Mouse (Mus musculus): ENCODE measurements around the gene Gon4l. TPM values are rescaled to one million over a fixed set of nuclear protein-coding genes. Genes with fewer than 3 reads are reported as not detected.
"Not testable (repeated sequence)": the region's sequence is repeated elsewhere in the genome, so short reads cannot be mapped to it uniquely, and the experiment has no call there.

Gon4l gene
- polyA plus RNA-seq, 1 experiment from 2014 or later = 11.1 TPM

DNA sequence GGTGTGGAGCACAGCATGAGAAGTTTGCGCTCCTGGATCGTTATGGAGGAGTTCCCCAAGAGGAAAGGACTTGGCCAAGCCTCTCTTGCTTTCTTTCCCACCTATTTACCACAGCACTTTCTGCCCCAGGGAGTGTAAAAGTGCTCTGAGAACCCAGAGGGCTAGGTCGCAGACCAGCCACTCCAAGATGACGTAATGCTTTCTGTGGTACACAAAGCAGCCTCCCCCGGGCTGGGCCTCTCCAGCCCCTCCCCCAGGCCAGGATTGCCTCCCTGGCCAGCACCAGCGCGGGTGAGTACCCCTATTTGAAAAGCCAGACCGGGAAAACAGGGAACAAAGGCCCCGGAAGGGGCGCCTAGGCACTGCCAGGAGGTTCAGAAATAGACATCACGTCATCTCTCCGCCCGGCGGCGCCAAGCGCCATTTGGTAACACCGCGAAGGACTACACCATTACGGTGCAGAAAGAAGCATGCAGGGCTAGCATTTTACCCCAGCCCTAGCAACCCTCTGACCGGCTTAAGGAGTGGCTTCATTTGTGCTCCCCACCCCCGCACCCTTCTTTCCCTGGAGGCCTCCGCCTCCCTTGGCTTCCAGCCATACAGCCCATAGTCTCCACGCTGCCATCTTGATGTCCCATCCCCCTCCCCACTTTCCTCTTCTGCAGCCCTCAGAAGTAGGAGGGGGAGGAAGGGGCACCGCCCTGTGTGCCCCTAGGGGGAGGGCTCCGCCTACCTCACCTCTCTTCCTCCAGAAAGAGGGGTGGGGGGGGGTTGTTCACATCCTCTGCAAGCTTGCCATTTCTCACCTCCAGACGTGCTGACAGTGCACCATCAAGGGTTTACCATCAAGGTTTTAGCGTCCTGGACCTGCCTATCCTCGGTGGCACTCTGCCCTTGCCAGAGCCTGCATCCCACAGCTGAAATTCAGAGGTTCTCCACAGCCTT, 3.6 kb upstream of the Gon4l start:
- H3K9me3 ChIP-seq (replicated peaks; ENCODE audit: control insufficient read depth, low read length); H3K4me1 ChIP-seq (ENCODE audit: control insufficient read depth, insufficient read depth, low read length); H3K36me3 ChIP-seq (ENCODE audit: control insufficient read depth, insufficient read depth, low read length); H3K27me3 ChIP-seq (ENCODE audit: control insufficient read depth, insufficient read depth, low read length); H3K9ac ChIP-seq (ENCODE audit: low read depth, low read length): not testable (repeated sequence)
- Histone ChIP-seq H3K4me2 (peak overlapping the region; percentile 54), H3K4me3 (ENCODE audit: low read depth, low read length) (peak overlapping the region; percentile 19), H3K27ac (ENCODE audit: low read depth, low read length) (peak overlapping the region; percentile 75)
- peak; percentile 55 for ATAC-seq (replicated peaks; ENCODE audit: insufficient number of reproducible peaks, low FRiP score, low TSS enrichment)
- 6% methylated on average over 15 of the region's 28 CpGs for WGBS (ENCODE audit: insufficient replicate concordance)

DNA sequence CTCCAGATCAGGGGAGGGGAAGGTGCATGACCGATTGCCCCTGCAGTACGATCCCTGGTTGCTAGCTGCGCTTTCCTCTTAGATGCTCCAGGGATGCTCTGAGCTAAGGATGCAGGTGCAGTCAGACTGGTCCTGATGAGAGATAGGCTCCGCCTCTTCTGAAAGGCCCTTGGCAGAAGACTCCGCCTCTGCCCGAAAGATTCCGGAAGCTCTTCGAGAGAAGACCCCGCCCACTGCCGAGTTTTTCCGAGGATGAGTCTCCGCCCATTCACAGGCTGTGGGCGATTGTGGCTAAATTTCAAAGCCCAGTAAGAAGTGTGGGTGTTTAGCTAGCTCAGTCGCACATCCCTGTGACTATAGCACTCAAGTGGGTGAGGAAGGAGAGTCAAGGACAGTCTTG, 2.6 kb upstream of the Gon4l start:
- not testable (repeated sequence) for H3K4me2 ChIP-seq; H3K27ac ChIP-seq (ENCODE audit: low read depth, low read length); H3K4me3 ChIP-seq (ENCODE audit: low read depth, low read length); H3K4me1 ChIP-seq (ENCODE audit: control insufficient read depth, insufficient read depth, low read length); H3K36me3 ChIP-seq (ENCODE audit: control insufficient read depth, insufficient read depth, low read length); H3K9me3 ChIP-seq (replicated peaks; ENCODE audit: control insufficient read depth, low read length); H3K9ac ChIP-seq (ENCODE audit: low read depth, low read length); H3K27me3 ChIP-seq (ENCODE audit: control insufficient read depth, insufficient read depth, low read length)
- WGBS (ENCODE audit: insufficient replicate concordance) = 3% methylated on average over 14 of the region's 14 CpGs
- ATAC-seq (replicated peaks; ENCODE audit: insufficient number of reproducible peaks, low FRiP score, low TSS enrichment) = peak; percentile 43

DNA sequence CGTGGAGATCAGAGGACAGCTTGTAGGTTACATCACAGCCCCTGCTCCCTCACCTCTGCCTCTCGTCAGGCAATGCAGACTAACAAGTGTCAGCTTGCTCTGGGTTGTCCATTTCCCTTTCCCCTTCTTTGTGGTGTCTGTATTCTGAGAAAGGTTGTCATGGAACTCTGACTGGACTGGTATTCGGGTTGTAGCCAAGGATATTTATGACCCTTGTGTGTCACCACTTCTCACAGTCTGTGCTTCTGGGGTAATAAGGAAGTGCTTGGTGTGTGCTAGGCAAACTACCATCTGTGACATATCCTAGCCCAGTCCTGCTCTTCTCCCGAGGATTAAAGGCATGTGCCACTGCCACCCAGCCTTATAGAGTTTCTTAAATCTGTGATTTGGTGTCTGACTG, 14.1 kb downstream of the Gon4l start:
- 91% methylated on average over 4 of the region's 4 CpGs for WGBS (ENCODE audit: insufficient replicate concordance)
- Histone ChIP-seq H3K4me1 (ENCODE audit: control insufficient read depth, insufficient read depth, low read length) (no peaks in the 10 kb centered on the region), H3K27me3 (ENCODE audit: control insufficient read depth, insufficient read depth, low read length) (no peaks in the 10 kb centered on the region), H3K4me2 (no peak overlapping the region), H3K9ac (ENCODE audit: low read depth, low read length) (no peak overlapping the region), H3K9me3 (replicated peaks; ENCODE audit: control insufficient read depth, low read length) (no peaks in the 10 kb centered on the region), H3K36me3 (ENCODE audit: control insufficient read depth, insufficient read depth, low read length) (peaks cover 4% of the 10 kb centered on the region; the same call in 1 of the 2 replicates), H3K27ac (ENCODE audit: low read depth, low read length) (no peak overlapping the region), H3K4me3 (ENCODE audit: low read depth, low read length) (no peak overlapping the region)
- ATAC-seq (replicated peaks; ENCODE audit: insufficient number of reproducible peaks, low FRiP score, low TSS enrichment) = no peak

DNA sequence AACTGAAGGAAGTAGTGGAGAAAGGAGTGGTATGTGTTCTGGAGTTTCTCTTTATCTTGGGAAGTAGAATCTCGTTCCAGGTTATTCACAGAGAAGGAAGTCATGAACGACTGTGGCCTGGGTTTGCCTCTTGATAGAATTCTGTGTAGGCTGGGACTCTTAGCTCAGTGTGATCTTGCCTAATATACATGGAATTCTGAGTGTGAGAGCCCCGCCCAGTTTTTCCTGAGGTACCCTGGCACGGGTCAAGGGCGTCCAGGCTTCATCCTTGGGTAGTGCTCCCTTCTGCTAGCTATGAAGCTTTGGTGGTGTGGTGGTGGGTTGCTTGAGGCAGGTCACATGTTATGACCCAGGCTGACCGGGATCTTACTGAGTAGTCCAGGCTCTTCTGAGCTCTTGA, 20.8 kb downstream of the Gon4l start:
- ATAC-seq (replicated peaks; ENCODE audit: insufficient number of reproducible peaks, low FRiP score, low TSS enrichment) = 0 out of 2 replicates have a peak, but pooled peaks have one; percentile 26
- Histone ChIP-seq H3K4me1 (ENCODE audit: control insufficient read depth, insufficient read depth, low read length) (0 out of 2 replicates have a peak, but pooled peaks cover 5% of the 10 kb centered on the region), H3K9me3 (replicated peaks; ENCODE audit: control insufficient read depth, low read length) (no peaks in the 10 kb centered on the region), H3K27ac (ENCODE audit: low read depth, low read length) (no peak overlapping the region), H3K4me3 (ENCODE audit: low read depth, low read length) (no peak overlapping the region), H3K27me3 (ENCODE audit: control insufficient read depth, insufficient read depth, low read length) (no peaks in the 10 kb centered on the region), H3K9ac (ENCODE audit: low read depth, low read length) (no peak overlapping the region), H3K36me3 (ENCODE audit: control insufficient read depth, insufficient read depth, low read length) (peaks cover 39% of the 10 kb centered on the region), H3K4me2 (no peak overlapping the region)
- WGBS (ENCODE audit: insufficient replicate concordance) = 60% methylated on average over 6 of the region's 6 CpGs

DNA sequence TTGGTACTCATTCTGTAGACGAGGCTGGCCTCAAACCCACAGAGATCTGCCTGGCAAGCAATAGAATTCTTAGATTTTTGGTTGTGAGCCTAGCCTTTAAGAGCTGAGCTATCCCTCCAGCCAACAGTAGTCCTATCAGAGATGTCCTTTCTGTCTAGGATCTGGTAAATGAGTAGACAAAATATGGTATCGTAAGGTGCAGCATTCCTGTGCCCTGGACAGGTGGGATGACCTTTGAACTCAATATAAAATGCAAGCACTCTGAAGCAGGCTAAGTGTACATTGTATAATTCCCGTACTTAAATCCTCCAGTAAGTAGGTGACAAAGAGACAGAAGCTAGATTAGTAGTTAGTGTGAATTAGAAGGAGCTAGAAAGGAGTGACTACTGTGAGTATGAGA, 27.1 kb downstream of the Gon4l start:
- ATAC-seq (replicated peaks; ENCODE audit: insufficient number of reproducible peaks, low FRiP score, low TSS enrichment) = no peak
- H3K9ac ChIP-seq (ENCODE audit: low read depth, low read length) = no peak overlapping the region
- no peaks in the 10 kb centered on the region for H3K9me3 ChIP-seq (replicated peaks; ENCODE audit: control insufficient read depth, low read length)
- H3K4me3 ChIP-seq (ENCODE audit: low read depth, low read length) = no peak overlapping the region
- no peaks in the 10 kb centered on the region for H3K27me3 ChIP-seq (ENCODE audit: control insufficient read depth, insufficient read depth, low read length)
- H3K27ac ChIP-seq (ENCODE audit: low read depth, low read length) = no peak overlapping the region
- H3K4me2 ChIP-seq = no peak overlapping the region
- H3K36me3 ChIP-seq (ENCODE audit: control insufficient read depth, insufficient read depth, low read length) = peaks cover 52% of the 10 kb centered on the region
- 96% methylated on average over 3 of the region's 3 CpGs for WGBS (ENCODE audit: insufficient replicate concordance)
- H3K4me1 ChIP-seq (ENCODE audit: control insufficient read depth, insufficient read depth, low read length) = no peaks in the 10 kb centered on the region

DNA sequence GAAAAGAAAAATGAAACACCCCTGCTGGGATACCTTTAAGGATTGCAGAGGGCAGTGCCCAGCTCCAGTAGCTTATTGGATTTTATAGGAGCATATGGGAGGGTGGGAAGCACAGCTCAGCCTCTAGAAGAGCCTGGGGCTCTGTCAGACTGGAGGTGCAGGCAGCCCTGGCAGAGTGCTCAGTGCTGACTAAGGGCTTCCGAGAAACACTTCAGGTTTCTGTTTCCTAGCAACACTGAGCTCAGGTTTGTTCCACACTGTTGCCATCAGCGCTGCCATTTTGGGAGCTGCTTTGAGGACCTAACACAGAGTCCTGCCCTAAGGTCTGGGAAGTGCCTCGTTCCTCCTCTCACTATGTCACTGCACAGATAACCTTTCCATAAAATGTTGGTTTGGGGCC, 31.7 kb downstream of the Gon4l start:
- peaks cover 21% of the 10 kb centered on the region for H3K36me3 ChIP-seq (ENCODE audit: control insufficient read depth, insufficient read depth, low read length)
- H3K9ac ChIP-seq (ENCODE audit: low read depth, low read length); H3K27me3 ChIP-seq (ENCODE audit: control insufficient read depth, insufficient read depth, low read length); ATAC-seq (replicated peaks; ENCODE audit: insufficient number of reproducible peaks, low FRiP score, low TSS enrichment); H3K4me1 ChIP-seq (ENCODE audit: control insufficient read depth, insufficient read depth, low read length); H3K9me3 ChIP-seq (replicated peaks; ENCODE audit: control insufficient read depth, low read length); H3K4me3 ChIP-seq (ENCODE audit: low read depth, low read length); H3K27ac ChIP-seq (ENCODE audit: low read depth, low read length); H3K4me2 ChIP-seq: not testable (repeated sequence)
- WGBS (ENCODE audit: insufficient replicate concordance) = no CpG with 5 or more reads among the region's 3 CpGs

DNA sequence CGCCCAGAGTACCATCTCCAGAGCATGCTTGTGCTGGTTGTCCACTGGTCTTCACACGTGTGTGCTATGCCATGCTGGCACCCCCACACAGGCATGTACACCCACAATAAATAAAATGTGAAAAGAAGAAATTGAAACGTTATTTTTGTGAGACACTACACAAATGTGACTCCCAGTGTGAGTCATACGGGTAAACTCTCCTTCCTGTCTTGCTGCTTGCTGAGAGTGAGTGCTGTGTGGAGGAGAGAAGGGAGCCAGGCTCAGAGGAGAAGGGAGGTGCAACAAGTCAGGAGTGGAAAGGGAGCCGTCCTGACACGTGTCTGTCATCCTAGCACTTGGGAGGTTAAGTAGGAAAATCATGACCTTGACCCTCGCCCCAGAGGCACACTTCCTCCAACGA, 32.1 kb downstream of the Gon4l start:
- H3K9me3 ChIP-seq (replicated peaks; ENCODE audit: control insufficient read depth, low read length); H3K27ac ChIP-seq (ENCODE audit: low read depth, low read length); H3K4me3 ChIP-seq (ENCODE audit: low read depth, low read length); H3K9ac ChIP-seq (ENCODE audit: low read depth, low read length); H3K27me3 ChIP-seq (ENCODE audit: control insufficient read depth, insufficient read depth, low read length); ATAC-seq (replicated peaks; ENCODE audit: insufficient number of reproducible peaks, low FRiP score, low TSS enrichment); H3K4me2 ChIP-seq; H3K4me1 ChIP-seq (ENCODE audit: control insufficient read depth, insufficient read depth, low read length): not testable (repeated sequence)
- WGBS (ENCODE audit: insufficient replicate concordance) = no CpG with 5 or more reads among the region's 8 CpGs
- peaks cover 17% of the 10 kb centered on the region for H3K36me3 ChIP-seq (ENCODE audit: control insufficient read depth, insufficient read depth, low read length)

DNA sequence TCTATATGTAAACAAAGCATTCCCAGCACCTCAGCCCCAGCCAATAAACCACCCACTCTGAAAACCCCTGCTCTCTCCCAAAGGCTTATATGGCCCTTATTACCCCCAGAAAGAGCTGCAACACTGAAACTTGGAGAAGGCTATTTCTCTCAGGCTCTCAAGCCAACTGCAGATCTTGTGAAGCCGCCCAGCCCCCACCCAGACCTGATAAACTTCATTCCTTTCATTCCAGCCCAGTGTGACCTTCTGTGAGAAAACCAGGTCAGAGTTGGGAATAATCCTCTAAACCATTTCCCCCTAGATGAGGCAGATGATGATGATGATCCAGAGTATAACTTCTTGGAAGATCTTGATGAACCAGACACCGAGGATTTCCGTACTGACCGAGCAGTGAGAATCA, 33.4 kb downstream of the Gon4l start:
- not testable (repeated sequence) for H3K4me1 ChIP-seq (ENCODE audit: control insufficient read depth, insufficient read depth, low read length); H3K9ac ChIP-seq (ENCODE audit: low read depth, low read length); H3K4me3 ChIP-seq (ENCODE audit: low read depth, low read length); H3K9me3 ChIP-seq (replicated peaks; ENCODE audit: control insufficient read depth, low read length); H3K4me2 ChIP-seq; H3K27me3 ChIP-seq (ENCODE audit: control insufficient read depth, insufficient read depth, low read length); H3K27ac ChIP-seq (ENCODE audit: low read depth, low read length); ATAC-seq (replicated peaks; ENCODE audit: insufficient number of reproducible peaks, low FRiP score, low TSS enrichment)
- no CpG with 5 or more reads among the region's 4 CpGs for WGBS (ENCODE audit: insufficient replicate concordance)
- H3K36me3 ChIP-seq (ENCODE audit: control insufficient read depth, insufficient read depth, low read length) = peaks cover 13% of the 10 kb centered on the region

DNA sequence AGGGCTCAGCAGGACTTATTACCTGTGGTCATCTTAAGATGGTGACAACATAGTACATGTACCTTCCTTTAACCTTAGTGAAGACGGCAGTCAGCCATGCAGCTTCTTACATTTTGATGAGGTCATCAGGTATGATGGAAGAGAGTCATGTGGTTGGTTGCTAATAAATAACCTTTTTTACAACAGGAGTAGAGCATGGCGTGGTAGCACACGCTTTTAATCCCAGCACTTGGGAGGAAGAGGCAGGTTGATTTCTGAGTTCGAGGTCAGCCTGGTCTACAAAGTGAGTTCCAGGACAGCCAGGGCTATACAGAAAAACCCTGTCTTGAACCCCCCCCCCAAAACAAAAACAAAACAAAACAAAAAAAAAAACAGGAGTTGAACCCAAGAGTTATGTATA, 47.5 kb downstream of the Gon4l start:
- not testable (repeated sequence) for H3K36me3 ChIP-seq (ENCODE audit: control insufficient read depth, insufficient read depth, low read length); H3K4me1 ChIP-seq (ENCODE audit: control insufficient read depth, insufficient read depth, low read length); H3K9ac ChIP-seq (ENCODE audit: low read depth, low read length); H3K4me2 ChIP-seq; ATAC-seq (replicated peaks; ENCODE audit: insufficient number of reproducible peaks, low FRiP score, low TSS enrichment); H3K9me3 ChIP-seq (replicated peaks; ENCODE audit: control insufficient read depth, low read length); H3K4me3 ChIP-seq (ENCODE audit: low read depth, low read length); H3K27me3 ChIP-seq (ENCODE audit: control insufficient read depth, insufficient read depth, low read length); H3K27ac ChIP-seq (ENCODE audit: low read depth, low read length)
- WGBS (ENCODE audit: insufficient replicate concordance) = 94% methylated on average over 4 of the region's 4 CpGs
